Mouse (Mus musculus) c-Kit-positive CD71-positive TER-119-positive erythroid progenitor cells, embryonic 14.5 days (primary cell): ENCODE data around the gene Ncam1.

Experiments
- DNase-seq: peaks from one replicate; pipeline ENCODE4 v3.0.0-alpha.2; 2013; ENCODE audit warnings: low spot score

Ncam1 gene

DNA sequence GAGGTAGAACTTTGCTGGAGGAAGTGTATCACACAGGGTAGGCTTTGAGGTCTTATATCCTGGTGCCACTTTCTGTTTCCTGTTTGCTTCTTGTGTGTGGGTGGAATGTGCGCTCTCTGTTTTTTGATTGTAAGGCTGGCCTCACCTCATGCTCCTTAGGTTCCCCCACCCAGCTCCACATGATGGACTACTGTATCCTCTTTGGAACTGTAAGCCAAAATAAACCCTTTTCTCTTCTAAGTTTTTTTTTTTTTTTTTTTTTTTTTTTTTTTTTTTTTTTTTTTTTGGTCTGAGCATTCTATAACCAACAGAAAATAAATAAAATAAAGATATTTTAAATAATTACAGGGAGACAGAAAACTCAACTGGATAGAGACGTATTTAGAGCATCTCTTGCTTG, 239.8 kb downstream of the Ncam1 start:
- DNase-seq, result no peak

DNA sequence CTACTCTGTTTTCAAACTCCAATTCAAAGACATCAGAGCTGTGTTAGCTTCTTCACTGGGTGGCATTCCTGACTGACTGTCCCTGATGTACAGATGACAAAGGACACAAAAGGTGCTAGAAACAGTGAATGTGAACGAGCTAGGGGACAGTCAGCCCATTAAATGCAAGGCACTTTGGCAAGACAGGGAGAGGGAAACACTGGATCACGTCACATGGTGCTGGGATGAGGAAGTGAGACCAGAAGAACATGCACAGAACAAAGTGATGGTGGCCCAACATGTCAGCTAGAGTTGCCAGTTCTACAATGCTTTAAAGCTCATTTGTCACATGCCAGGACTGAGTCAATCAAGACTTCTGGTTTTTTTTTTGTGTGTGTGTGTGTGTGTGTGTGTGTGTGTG, 247.4 kb downstream of the Ncam1 start:
- DNase-seq, result no peak

DNA sequence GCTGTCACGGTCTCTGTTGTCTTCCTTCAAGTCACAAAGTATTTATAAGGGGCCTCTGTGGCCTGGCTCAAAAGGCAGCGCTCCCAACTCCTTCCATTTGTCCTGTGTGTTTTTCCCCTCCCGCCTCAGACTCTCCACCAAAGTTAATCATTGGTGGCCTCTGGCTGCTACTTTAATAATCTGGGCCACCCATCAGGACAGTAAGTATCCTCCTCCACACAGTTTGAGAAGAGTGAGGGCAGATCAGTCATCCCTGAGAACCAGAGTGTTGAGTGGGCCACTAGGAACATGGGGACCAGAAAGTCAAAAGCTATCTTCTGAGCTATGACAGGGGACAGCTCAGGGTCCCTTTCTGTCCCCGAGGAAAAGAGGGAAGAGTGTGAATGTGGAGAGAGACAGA, 256.1 kb downstream of the Ncam1 start:
- no peak for DNase-seq

DNA sequence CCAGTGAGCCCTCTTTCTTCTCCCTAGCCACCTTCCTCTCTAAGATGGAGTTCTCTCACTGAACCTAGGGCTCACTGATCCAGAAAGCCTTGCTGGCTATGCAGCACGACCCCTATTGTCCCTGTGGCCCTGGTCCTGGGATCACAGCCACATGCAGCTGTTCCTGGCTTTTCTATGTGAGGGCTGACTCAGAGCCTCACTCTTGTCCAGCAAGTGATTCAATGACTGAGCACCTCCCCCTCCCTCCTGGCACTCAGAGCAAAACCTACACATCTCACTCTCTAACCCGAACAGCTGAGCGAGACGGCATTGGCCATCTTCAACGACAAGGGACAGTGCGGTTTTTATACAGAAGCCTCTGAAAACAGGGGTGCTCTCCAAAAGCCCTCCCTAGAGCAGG, 260.9 kb downstream of the Ncam1 start:
- no peak for DNase-seq

DNA sequence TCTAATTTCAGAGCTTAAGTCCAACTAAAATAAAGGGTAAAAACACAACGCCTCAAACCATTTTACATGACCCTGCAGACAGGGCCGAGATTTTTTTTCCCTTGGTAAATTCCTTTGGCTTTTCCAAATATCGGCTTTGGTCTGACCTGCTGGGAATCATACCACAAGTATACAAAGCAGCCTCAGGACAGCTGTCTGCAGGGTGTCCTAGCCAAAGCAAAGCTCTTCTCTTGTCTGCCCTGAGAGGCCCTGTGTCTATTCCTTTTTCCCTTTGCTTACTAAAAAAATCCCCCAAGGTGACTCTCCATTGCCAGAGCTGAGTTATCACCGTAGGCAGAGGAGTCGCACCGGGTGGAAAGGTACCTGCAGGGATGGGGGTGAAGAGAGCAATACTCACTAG, 262.1 kb downstream of the Ncam1 start:
- no peak for DNase-seq

DNA sequence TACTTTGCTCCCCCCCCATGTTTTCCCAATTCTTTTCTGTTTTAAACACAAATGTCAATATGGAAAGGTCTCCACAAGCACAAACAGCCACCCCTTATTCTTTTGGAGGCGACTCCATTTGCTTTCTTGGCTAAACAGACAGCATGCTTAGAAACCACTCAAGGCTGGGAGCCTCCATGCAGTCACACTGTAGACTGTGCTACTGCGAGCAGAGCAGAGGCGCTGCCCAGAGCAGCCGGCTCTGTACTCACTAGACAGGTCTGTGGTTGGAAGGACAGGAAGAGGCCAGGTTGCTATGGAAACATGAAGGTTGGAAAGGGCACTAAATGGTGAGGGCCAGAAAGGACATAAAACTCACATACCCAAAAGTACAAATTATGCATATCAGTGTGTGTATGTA, 263.8 kb downstream of the Ncam1 start:
- no peak for DNase-seq

DNA sequence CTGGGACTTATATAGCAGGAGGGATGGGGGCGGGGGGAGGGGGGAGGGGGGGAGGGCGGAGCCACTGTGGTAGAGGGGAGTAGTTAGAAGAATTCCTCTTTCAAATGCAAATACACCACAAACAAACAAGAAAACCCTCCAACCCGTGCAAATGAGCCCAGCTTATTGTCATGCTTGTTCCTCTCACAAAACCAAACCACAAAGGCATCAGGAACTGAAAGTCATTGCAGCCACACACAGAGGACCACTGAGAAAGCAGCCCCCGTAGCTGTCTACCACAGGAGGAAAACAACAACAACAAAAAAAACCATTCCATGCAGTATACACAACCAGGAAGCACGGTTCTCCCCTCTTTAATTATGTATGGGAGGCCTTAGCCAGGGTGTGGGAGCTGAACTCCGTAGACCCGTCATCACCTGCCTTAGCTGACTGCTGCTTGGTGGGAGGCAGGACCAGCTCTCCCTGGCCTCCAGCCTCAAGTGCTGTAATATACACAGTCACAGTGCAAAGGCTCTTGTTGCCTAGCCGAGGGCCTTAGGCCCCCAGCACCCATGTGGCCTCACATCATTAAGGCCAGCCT, 264.7 kb downstream of the Ncam1 start:
- DNase-seq, result no peak

DNA sequence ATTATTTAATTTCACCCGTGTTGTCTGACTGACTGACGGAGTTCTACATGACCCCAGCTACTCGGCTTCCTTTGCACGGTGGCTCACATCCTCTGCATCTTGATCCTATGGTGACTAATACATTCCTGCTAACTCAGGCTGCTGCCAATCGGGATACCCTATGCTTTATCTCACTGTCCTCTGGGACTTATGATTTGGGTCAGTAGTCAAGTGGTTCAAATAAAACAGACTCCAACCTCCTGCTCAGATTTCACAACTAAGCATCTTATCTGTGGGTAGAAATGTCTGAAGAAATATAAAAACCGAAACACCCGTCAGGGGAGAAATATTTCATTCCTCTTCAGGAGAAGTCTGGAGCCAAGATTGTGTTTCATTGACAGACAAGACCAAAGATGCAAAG, 265.3 kb downstream of the Ncam1 start:
- DNase-seq, result no peak

DNA sequence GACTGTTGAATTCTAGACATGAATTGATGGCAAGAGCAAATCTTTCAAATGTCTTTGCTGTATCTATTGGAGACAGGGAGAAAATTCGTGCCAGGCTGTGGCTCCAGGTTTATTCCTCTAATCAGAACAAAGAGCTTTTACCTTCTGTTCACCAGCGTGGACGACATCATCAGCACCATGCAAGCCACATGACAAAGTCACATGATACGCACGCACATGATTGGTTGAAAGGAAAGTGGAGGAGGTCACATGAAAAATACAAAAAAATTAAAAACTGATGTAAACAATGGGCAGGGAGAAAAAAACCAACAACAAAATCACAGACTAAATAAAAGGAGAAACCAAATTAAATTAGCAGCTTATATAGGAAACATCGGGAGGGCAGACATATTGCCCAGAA, 266.9 kb downstream of the Ncam1 start:
- no peak for DNase-seq

DNA sequence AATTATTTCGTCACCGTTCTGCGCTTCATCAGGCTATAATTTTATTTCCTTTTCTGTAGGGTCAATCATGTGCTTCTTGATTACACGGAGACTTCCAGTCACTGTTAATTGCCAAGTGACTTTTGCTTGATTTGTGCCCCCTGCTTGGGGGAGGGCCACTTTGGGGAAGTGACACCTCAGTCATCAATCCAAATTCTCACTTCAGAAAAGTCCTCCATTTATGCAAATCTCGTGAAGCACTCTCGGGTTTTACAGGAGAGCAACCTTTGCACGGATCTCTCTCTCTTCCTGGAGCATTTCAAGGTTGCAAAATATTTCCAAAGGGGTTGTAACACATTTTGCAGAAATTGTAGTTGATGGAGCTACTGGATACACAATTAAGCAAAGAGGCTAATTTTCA, 267.5 kb downstream of the Ncam1 start:
- no peak for DNase-seq

DNA sequence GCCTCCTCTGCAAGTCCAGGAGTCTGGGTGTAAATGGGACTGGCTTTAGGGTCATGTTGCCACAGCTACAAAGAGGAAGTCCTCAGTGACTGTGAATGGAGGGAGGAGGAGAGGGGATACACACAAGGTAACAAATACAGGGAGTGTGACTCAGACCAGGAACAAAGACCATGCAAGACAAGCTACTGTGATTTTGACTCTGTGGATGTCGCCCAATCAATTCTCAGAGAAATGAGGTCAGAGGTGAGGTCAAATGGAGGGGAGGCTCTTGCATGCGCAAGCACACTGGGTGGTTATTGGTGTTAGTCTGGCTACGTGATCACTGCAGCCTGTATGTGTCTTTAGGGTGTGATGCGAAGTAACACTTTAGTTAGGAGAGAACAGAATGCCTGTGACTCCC, 268.0 kb downstream of the Ncam1 start:
- no peak for DNase-seq

DNA sequence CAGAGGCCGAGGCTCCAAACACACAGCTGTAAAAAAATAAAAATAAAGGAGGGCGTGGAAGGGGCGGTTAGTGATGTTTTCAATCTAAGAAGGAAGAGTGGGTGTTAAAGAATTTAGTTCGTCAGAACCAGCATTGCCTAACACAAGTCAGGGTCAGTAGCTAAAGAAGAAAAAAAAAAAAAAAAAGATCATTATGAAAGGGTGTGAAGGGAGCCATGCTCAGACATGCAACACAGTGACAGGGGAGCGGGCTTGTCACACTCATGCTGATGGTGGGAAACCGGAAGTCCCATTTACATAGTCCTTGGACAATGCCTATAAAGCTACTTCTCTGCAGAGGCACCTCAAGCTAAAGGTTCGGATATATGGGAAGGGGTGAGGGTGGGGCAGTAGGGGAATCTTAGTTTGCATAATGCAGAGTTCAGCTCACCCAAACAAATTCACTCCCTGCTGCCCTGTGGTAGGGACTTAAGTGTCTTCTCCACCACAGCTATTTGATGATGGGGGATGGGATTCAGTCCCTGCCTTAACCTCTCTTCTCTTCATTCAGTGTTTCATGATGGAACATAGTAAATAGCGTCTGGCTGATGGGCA, 269.3 kb downstream of the Ncam1 start:
- no peak for DNase-seq

DNA sequence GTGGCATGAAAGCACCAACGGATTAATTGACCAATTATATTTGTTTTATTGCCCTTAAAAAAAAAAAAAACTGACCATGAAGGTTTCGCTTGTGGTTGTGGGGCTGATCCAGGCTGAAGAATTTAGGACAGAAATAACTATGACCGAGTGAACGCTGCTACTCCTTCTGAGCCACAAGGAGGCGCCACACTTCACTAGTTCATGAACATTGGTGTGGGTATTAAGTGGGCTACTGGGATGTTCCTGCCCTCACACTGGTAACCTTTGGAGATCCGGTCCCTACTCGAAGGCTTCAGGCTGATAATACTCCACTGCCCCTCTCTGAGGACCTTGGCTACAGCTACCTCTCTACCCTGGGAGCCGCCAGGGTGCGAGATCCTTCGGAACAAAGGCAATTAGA, 269.8 kb downstream of the Ncam1 start:
- DNase-seq, result no peak

DNA sequence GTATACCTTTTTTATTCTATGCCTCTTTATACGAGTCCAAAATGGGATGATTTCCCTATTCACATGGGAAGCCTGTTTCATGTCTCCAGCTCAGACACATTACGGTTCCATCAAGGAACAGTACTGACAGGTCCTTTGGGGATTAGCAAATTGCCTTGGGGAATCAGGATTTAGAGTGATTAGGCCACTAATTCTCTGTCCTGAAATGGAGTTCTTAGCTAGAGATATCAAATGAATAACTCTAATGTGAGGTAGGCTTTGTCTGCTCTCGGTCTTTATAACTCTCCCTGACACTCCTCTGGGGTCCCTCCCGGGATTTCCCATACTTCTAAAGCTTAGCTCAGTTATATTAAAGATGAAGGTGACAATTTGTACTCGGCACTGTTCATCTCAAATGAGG, 270.7 kb downstream of the Ncam1 start:
- no peak for DNase-seq

DNA sequence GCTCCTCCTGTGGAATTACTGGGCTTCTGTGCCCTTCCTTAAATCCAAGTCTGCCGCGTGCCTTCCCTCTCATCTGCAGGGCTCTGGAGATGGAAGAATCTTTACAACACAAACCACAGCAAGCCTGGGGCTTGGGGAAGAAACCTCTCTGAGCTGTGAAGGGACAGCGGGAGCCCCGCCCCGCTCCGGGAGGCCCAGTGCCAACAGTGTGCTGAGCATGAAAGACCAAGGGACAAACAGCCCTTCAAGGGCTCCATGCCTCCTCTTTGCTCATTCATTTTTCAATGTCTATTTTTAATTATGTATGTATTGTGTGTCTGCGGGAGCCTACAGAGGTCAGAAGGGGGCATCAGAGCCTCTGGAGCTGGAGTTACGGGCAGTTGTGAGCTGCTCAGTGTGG, 271.4 kb downstream of the Ncam1 start:
- no peak for DNase-seq

DNA sequence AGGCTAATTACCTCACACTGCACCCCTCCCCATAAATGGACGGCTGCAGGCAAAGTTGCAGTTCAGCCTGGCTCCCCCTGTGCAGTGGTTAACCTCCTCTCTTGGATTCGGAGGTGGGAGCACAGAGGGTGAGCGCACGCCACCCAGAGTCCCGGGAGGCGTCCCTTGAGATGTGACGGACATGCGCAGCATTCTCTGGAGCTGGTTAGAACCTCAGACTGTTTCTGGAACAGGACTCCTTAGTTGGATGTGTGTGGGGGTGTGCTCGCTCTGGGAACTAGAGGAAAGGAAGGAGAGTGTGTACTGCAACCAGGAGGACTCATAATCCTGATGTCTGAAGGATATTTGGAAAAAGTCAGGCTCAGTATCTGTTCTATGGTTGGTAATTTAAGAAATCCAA, 274.0 kb downstream of the Ncam1 start:
- no peak for DNase-seq

DNA sequence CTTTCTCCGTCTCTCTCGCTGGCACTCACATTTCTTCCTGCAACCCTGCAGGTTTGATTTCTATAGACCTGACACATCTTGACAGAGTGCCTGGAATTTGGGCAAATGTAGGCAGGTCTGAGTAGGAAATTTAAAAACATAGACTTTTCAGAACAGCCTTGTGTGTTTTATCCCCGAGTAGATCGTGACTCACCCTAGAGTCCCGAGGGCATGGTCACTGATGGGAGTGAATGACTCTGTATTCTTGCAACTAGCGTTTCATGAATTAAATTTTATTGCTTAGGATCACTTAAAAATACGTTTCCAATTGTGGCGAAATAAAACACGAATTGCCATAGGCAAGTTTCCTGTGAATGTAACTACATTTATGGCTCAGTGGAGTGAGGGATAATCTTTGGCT, 274.8 kb downstream of the Ncam1 start:
- DNase-seq, result no peak

DNA sequence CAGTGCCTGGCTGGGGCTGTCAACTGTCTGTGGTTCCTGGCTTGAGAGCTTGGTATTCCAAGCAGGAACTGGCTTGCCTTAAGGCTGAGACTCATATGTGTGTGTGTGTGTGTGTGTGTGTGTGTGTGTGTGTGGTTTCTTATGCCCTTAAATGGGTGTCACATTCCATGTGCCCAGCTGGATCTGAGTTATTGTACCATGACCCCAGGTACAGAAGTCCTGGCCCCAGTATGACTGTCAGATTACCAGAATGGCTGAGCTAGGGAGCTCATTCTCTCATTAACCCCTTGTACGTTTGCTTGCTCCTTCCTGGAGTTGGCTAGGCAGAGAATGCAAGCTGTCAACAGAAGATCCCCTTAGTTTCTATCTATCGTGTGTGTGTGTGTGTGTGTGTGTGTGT, 284.4 kb downstream of the Ncam1 start:
- no peak for DNase-seq

DNA sequence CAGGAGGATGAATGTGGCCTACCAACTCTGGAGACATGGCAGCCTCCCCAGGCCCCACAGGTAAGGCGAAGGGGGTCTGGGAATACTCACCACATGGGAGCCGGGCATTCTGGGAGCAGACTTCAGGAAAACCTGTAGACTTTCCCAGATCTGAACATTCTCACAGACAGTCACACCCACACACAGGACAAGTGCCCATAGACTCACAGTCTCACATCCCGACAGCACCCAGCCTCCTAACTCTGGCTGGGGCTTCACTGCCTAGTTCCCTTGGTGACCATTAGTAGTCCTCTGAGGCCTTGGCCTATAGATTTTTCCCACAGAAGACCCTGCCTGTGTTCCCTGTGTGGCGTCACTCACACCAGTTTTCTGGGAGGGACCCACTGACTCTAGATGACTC, 288.1 kb downstream of the Ncam1 start:
- DNase-seq, result no peak

DNA sequence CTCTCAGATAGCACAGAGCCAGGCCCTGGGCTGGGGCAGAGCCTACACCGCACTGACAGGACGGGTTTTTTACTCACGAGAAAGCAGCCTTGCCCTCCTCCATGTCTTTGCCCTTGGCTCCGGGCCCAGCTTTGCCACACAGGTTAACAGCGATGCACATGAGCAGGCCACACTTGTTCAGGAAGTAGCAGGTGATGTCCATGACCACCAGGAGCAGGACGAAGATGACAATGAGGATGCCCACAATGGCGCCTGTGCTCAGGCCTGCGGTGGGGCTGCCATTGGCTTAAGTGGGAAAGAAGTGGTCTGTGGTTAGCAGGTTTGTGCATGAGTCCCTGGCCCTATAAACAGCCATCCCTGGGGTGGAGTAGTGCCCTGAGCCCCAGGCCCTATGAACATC, 289.1 kb downstream of the Ncam1 start:
- no peak for DNase-seq

DNA sequence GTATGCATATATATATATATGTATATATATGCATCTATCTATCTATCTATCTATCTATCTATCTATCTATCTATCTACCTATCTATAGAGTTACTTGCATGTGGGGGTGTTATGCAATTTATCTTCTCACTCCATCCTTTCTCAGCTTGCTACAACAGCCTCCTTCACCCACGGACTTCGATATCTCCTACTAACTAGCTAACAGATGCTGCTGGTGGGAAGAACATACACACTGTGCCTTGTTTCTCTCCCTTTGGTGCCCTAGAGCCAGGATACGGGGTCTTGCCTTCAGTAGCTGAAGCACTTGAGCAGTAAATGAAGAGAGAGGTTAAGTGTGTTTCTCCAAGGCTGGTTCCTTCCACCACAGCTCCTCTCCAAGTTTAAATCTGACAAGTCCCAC, 289.6 kb downstream of the Ncam1 start:
- DNase-seq, result no peak

DNA sequence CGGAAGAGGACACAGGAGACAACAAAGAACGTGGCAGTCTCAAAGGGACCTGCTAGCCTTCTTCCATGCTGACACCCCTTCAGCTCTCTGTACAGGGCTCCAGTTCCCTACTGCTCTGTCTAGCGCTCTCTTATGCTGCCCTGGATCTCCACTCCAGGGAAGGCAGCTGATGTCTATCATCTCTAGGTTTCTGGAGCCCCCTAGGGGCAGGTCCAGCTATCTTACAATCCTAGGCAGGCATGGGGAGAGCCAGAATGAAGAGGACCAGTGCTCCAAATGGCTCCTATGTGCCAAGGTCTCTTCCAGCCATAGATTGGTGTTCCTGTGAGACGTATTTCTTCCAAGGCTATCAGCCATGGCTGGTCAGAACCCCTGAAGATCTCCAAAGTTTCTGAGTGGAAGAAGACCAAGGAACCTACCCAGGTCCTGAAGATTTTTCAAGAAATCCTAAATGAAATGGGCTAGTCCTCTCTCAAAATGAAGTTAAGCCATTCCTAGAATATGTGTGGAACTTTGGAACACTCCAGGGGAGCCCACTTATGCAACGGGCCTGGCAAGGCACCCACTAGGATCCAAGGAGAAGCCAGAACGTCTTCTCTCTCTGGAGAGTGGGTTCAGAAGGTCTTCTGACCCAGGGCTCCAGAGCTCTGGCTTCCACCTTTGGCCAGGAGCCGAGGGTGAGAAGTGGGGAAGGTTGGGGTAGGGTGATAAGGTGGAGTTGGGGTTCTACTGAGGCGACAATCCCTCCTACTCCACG, 290.7 kb downstream of the Ncam1 start:
- DNase-seq, result no peak

DNA sequence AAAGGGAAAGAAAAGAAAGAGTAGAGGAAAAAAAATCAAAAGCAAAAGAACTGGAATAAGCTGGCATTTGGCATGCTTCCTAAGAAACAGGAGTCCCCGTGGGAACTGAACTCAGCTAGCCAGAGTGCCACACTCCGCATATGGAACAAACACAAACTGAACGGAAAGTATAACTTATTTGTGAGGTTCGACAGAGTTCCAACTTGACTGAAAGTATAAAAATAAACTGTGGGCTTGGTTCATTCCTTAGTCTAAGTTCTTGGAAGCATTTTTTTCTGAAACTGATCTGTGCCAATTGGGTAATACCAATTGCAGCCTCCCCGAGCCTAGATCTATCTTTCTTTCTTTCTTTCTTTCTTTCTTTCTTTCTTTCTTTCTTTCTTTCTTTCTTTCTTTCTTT, 294.1 kb downstream of the Ncam1 start:
- DNase-seq, result no peak

DNA sequence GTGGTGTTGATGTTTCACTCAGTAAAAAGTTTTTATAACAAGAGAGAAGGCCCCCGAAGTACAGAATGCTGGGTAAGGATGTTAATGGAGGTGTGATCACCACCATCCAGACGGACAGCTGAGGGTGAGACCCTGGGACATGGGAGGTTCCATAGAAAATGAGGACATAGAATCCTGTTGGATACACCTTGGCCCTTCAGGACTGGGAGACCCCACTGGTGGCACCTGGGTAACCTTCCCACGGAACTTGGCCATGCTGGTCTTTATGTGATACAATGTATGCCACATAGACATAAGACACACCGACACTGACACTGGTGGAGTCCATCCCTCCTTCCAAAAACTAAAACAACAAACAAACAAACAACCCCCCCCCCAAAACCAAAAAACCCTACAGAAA, 296.5 kb downstream of the Ncam1 start:
- no peak for DNase-seq
